Mouse (Mus musculus) left cerebral cortex, postnatal 25 days (tissue): ENCODE data around the gene Rab44. TPM values are rescaled to one million over a fixed set of nuclear protein-coding genes. Genes with fewer than 3 reads are reported as not detected.
A peak's percentile ranks its signal among the peaks of the same experiment; 100 is the strongest.

Source experiments
- DNase-seq, 2 experiments: peaks; one replicate each; pipeline ENCODE4 v3.0.0; 2022; ENCODE audit warnings: low spot score in 2 of 2, mixed read lengths in 1 of 2
- intact Hi-C: fragments of 180-260 bp; cut with DNase I; formaldehyde crosslinking; loops from one replicate; pipeline ENCODE4 v1.15.1; 2025
- total RNA-seq, 2 experiments: library from RNA; stranded (reverse); gene quantifications; 2 replicates each; pipeline ENCODE4 v1.2.3; 2021

Rab44 gene
- total RNA-seq, 2 experiments from 2014 or later: 0.14 TPM; not detected in 1

DNA sequence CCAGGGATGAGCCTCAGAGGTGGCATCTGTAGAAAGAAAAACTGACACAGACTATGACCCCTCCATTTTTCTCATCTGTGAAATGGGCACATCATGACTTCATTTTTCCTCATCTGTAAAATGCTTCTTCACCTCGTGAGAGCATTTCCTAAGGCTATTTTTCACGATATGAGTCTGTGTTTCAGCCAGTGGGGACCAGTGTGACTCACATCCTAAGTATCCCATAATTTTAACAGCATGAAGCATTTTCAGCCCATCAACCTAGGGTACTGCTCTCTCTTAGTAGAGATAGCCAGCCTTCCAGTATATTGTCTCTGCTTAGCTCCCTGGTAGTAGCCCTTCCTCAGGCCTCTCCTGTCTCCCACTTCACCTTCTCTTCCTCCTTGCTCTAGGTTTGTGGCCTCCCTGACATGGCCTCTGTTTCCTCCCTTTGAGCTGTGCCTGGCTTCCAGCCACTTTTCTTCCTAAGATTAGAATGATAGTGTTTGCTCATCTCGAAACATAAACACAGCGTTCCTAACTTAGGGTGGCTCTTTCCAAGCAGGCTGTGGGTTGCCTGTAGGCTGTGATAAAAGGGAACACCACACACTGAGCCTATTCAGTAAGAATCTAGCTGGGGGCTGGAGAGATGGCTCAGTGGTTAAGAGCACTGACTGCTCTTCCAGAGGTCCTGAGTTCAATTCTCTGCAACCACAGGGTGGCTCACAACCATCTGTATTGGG, 66.6 kb downstream of the Rab44 start:
- intact Hi-C loops: no loop called here
- DNase-seq: peak in 1 of 2 experiments; percentile 50

- no peak for DNase-seq
- intact Hi-C loops: no loop called here
These were observed 67.8 kb downstream of the Rab44 start for GRCm38 (mm10) chr17:29181751-29182150.

DNA sequence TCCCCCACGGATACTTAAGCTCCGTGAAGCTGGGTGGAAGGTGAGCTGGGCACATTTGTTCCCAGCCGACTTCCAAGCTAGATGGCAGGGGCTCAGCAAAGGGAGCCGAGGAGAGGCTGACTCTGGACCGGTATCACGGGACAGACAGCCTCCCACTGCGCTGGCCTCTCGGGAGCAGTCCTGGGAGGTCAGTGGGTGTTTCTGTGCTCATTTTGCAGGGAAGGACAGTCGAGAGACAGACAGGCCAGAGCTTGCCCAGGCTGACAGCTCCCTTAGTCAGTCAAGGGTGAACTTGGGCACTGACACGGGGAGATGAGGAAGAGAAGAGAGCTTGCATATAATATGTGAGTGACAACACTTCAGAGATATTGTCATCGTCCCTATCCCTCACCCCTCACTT, 69.2 kb downstream of the Rab44 start:
- intact Hi-C loops: no loop called here
- DNase-seq: no peak

GRCm38 (mm10) chr17:29185376-29186046, 71.6 kb downstream of the Rab44 start:
- no peak for DNase-seq
- intact Hi-C loops: no loop called here

- intact Hi-C loops: no loop called here
- no peak for DNase-seq
These were observed 73.3 kb downstream of the Rab44 start for GRCm38 (mm10) chr17:29186989-29187859.

- no peak for DNase-seq
- intact Hi-C loops: no loop called here
These were observed 75.0 kb downstream of the Rab44 start for GRCm38 (mm10) chr17:29188989-29189388.

DNA sequence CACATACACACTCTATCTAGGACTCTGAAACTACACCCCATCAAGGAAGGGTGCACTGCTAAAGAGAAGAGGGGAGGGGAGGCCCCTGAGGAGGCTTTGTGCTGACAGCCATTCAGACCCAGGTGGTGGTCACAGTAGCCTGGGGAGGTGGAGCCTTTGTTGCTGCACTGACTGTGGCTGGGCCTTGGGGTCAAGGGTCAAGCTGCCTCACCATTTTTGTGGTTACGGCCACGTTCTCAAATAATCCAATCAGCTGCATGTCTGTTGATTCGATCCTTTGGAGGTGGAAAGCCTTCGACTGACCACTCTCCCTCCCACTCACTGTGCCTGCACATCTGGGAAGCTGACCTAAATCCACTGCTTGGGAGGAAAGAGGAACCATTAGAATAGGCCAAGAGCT, 81.6 kb downstream of the Rab44 start:
- intact Hi-C loops: no loop called here
- no peak for DNase-seq

Other genes with a start within 250 kb of the Rab44 start
- gene 4930539E08Rik, start 198.8 kb upstream of the Rab44 start, total RNA-seq: 10 to 100 TPM in 1 of 2 experiments, 1 to 10 TPM in 1; 9.5 to 11.4 TPM
- gene Pxt1, start 170.3 kb upstream of the Rab44 start, total RNA-seq: not detected
- 10 to 100 TPM; 74.0 to 77.4 TPM for gene Kctd20, start 162.2 kb upstream of the Rab44 start, total RNA-seq
- gene Stk38, start 106.2 kb upstream of the Rab44 start, total RNA-seq: 10 to 100 TPM; 44.9 to 59.3 TPM
- gene Srsf3, start 81.5 kb upstream of the Rab44 start, total RNA-seq: 100 to 1,000 TPM; 113 to 117 TPM
- 10 to 100 TPM; 36.0 to 54.2 TPM for gene Cdkn1a, start 23.2 kb upstream of the Rab44 start, total RNA-seq
- 100 to 1,000 TPM; 121 to 149 TPM for gene Cpne5, start 124.0 kb downstream of the Rab44 start, total RNA-seq
- 10 to 100 TPM; 19.7 to 20.8 TPM for gene Ppil1, start 150.0 kb downstream of the Rab44 start, total RNA-seq
- 10 to 100 TPM; 86.2 to 93.7 TPM for gene BC004004, start 154.6 kb downstream of the Rab44 start, total RNA-seq
- gene Pi16, start 203.5 kb downstream of the Rab44 start, total RNA-seq: 1 to 10 TPM; 1.1 to 1.5 TPM
- gene Mtch1, start 233.8 kb downstream of the Rab44 start, total RNA-seq: 100 to 1,000 TPM; 553 to 573 TPM
- gene Fgd2, start 246.8 kb downstream of the Rab44 start, total RNA-seq: 1 to 10 TPM; 5.2 to 6.8 TPM